Mouse (Mus musculus): ENCODE results near the gene Fam71d.

The Fam71d gene

DNA sequence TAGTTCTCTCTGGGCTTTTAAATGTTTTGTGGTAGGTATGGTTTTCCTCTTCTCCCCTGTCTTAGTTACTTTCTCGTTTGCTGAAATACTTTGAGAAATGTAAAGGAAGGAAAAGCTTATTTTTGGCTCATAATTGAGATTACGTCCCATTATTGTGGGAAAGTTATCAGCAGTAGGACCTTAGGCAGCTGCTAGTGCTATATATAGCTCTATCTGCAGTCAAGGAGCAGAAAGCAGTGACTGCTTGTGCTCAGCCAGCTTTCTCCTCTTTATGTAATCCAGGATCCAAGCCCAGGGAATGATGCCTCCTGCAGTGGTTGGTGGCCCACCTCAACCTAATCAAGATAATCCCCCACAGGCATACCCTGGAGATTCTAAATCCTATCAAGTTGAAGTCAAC is 81.9 kb downstream of the Fam71d start:
- DNase-seq (ENCODE audit: low spot score in 2 of 2) = no peak

DNA sequence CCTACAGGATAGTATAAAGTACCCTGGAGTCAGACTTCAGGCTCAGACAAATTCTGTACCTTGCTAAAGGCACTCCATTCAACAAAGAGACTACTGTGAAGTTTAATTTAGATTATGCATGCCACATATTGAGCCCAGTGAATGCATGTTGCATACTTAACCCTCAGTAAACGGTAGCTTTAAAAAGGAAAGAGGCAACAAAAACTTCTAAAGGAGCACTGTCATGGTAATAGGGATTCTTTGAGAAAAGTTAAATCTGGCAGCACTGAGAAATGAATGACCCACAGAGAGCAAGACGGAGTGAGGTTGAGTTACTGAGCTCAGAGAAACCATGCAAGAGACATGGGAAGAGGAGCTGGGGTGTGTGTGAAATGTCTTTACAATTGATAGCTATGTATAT is 86.6 kb downstream of the Fam71d start:
- no peak for DNase-seq (ENCODE audit: low spot score in 2 of 2)

DNA sequence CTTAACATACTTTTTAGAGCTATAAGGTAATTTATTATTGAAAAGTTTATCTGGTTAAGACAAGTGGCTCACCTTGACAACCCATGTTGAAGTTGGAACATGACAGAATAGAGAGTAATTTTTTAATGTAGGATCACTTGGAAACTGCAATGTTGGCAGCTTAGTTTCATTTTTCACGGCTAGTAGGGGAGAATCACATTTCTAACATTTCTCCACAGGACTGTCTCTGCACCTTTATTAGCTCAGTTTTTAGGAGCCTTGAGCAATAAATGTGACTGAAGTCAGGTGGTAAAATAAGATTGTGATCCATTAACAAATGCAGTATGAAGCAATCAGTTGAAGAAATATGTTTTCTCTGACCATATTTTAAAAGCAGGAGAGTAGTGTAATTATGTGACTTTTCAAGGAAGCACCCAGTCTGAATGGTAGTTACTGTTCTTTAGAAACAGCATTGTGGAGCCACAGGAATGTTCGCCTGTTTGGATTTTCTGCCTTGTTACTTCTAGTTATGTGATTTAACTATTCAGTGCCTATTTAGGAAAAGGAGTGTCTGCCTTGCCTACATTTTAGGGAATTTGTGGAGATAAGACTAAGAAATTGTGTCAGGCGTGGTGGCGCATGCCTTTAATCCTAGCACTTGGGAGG is 87.2 kb downstream of the Fam71d start:
- no peak for DNase-seq (ENCODE audit: low spot score in 2 of 2)

All from spleen, postnatal 14 days (tissue).